Mouse (Mus musculus) c-Kit-positive CD71-positive TER-119-negative erythroid progenitor cells, embryonic 14.5 days (primary cell): Measurements from ENCODE around the gene Cntf.

ENCODE experiments used
- DNase-seq: peaks from one replicate; pipeline ENCODE4 v3.0.0-alpha.2; 2013; ENCODE audit warnings: low read depth

The Cntf gene

GRCm38 (mm10) chr19:12765308-12765707 lies at the start of gene Cntf:
Gene Cntf (minus strand): TSS chr19:12765632.
- no peak for DNase-seq

- no peak for DNase-seq
Measured at GRCm38 (mm10) chr19:12813883-12814282, 48.5 kb upstream of the Cntf start.

GRCm38 (mm10) chr19:12812644-12813364 lies 47.4 kb upstream of the Cntf start:
- no peak for DNase-seq

GRCm38 (mm10) chr19:12806214-12806613 lies 40.8 kb upstream of the Cntf start:
- no peak for DNase-seq

GRCm38 (mm10) chr19:12805730-12806129 lies 40.3 kb upstream of the Cntf start:
- DNase-seq = no peak

- DNase-seq = no peak
Measured at GRCm38 (mm10) chr19:12804237-12804636, 38.8 kb upstream of the Cntf start.

- no peak for DNase-seq
Measured at GRCm38 (mm10) chr19:12802830-12803229, 37.4 kb upstream of the Cntf start.

- no peak for DNase-seq
Measured at GRCm38 (mm10) chr19:12801046-12801445, 35.6 kb upstream of the Cntf start.

GRCm38 (mm10) chr19:12800621-12801020 lies 35.2 kb upstream of the Cntf start:
- DNase-seq = no peak

GRCm38 (mm10) chr19:12799081-12799480 lies 33.6 kb upstream of the Cntf start:
- DNase-seq = no peak

- no peak for DNase-seq
Measured at GRCm38 (mm10) chr19:12798404-12798803, 33.0 kb upstream of the Cntf start.

GRCm38 (mm10) chr19:12797071-12797470 lies 31.6 kb upstream of the Cntf start:
- peak; percentile 39 for DNase-seq

GRCm38 (mm10) chr19:12796328-12796931 lies 31.0 kb upstream of the Cntf start:
- peak; percentile 63 for DNase-seq

- peak; percentile 96 for DNase-seq
Measured at GRCm38 (mm10) chr19:12795511-12796327, 30.3 kb upstream of the Cntf start, which contains the start of the genes Zfp91 and Lpxn. Gene Zfp91 (minus strand): TSS chr19:12796126. Gene Lpxn (plus strand): TSS chr19:12796193.

- DNase-seq = no peak
Measured at GRCm38 (mm10) chr19:12795110-12795509, 29.7 kb upstream of the Cntf start.

GRCm38 (mm10) chr19:12794056-12795044 lies 28.9 kb upstream of the Cntf start:
- DNase-seq = peak; percentile 79

GRCm38 (mm10) chr19:12792374-12792773 lies 26.9 kb upstream of the Cntf start:
- no peak for DNase-seq

GRCm38 (mm10) chr19:12787721-12788120 lies 22.3 kb upstream of the Cntf start:
- no peak for DNase-seq

- DNase-seq = no peak
Measured at GRCm38 (mm10) chr19:12786803-12787395, 21.5 kb upstream of the Cntf start.

- DNase-seq = no peak
Measured at GRCm38 (mm10) chr19:12780437-12780836, 15.0 kb upstream of the Cntf start.

- no peak for DNase-seq
Measured at GRCm38 (mm10) chr19:12770888-12771287, 5.5 kb upstream of the Cntf start.
